Mouse (Mus musculus): ENCODE results near the gene Adamts4. TPM values are rescaled to one million over a fixed set of nuclear protein-coding genes. Genes with fewer than 3 reads are reported as not detected.

Adamts4 gene
- polyA plus RNA-seq, 1 experiment from 2014 or later, result 5.5 TPM

- no peaks in the 10 kb centered on the region for H3K9me3 ChIP-seq (ENCODE audit: control insufficient read depth, low read length)
- H3K27ac ChIP-seq (replicated peaks; ENCODE audit: low read depth, low read length), result no peak overlapping the region
- no peak overlapping the region for H3K4me3 ChIP-seq (ENCODE audit: low read depth, low read length)
- no peaks in the 10 kb centered on the region for H3K27me3 ChIP-seq (ENCODE audit: control insufficient read depth, insufficient read depth, low read length)
- H3K36me3 ChIP-seq (ENCODE audit: control insufficient read depth, insufficient read depth, low read length), result no peaks in the 10 kb centered on the region; the same call in 1 of the 2 replicates
- ATAC-seq (ENCODE audit: insufficient number of reproducible peaks, low FRiP score, low TSS enrichment, low read depth), result no peak
- WGBS, result 89% methylated on average over 18 of the region's 18 CpGs
- peaks cover 7% of the 10 kb centered on the region; the same call in 1 of the 2 replicates for H3K4me1 ChIP-seq (ENCODE audit: control insufficient read depth, insufficient read depth, low read length)
- no peak for DNase-seq (ENCODE audit: low spot score)
- H3K9ac ChIP-seq (ENCODE audit: low read length), result no peak overlapping the region; the same call in 1 of the 2 replicates
- no peak overlapping the region for H3K4me2 ChIP-seq (ENCODE audit: low read depth, severe bottlenecking)
Observed at GRCm38 (mm10) chr1:171216241-171216955, 33.8 kb upstream of the Adamts4 start.

- H3K4me1 ChIP-seq (ENCODE audit: control insufficient read depth, insufficient read depth, low read length), result peaks cover 7% of the 10 kb centered on the region; the same call in 1 of the 2 replicates
- peak overlapping the region; percentile 79; the same call in 1 of the 2 replicates for H3K4me2 ChIP-seq (ENCODE audit: low read depth, severe bottlenecking)
- H3K36me3 ChIP-seq (ENCODE audit: control insufficient read depth, insufficient read depth, low read length), result no peaks in the 10 kb centered on the region; the same call in 1 of the 2 replicates
- DNase-seq (ENCODE audit: low spot score) (peak; percentile 90), ATAC-seq (ENCODE audit: insufficient number of reproducible peaks, low FRiP score, low TSS enrichment, low read depth) (no peak)
- 15% methylated on average over 10 of the region's 10 CpGs for WGBS
- H3K27me3 ChIP-seq (ENCODE audit: control insufficient read depth, insufficient read depth, low read length), result no peaks in the 10 kb centered on the region
- no peaks in the 10 kb centered on the region for H3K9me3 ChIP-seq (ENCODE audit: control insufficient read depth, low read length)
- H3K27ac ChIP-seq (replicated peaks; ENCODE audit: low read depth, low read length), result no peak overlapping the region
- 0 out of 2 replicates have a peak overlapping the region, but pooled peaks have one; percentile 63 for H3K4me3 ChIP-seq (ENCODE audit: low read depth, low read length)
- H3K9ac ChIP-seq (ENCODE audit: low read length), result no peak overlapping the region
Observed at GRCm38 (mm10) chr1:171220871-171221270, 29.4 kb upstream of the Adamts4 start.

DNA sequence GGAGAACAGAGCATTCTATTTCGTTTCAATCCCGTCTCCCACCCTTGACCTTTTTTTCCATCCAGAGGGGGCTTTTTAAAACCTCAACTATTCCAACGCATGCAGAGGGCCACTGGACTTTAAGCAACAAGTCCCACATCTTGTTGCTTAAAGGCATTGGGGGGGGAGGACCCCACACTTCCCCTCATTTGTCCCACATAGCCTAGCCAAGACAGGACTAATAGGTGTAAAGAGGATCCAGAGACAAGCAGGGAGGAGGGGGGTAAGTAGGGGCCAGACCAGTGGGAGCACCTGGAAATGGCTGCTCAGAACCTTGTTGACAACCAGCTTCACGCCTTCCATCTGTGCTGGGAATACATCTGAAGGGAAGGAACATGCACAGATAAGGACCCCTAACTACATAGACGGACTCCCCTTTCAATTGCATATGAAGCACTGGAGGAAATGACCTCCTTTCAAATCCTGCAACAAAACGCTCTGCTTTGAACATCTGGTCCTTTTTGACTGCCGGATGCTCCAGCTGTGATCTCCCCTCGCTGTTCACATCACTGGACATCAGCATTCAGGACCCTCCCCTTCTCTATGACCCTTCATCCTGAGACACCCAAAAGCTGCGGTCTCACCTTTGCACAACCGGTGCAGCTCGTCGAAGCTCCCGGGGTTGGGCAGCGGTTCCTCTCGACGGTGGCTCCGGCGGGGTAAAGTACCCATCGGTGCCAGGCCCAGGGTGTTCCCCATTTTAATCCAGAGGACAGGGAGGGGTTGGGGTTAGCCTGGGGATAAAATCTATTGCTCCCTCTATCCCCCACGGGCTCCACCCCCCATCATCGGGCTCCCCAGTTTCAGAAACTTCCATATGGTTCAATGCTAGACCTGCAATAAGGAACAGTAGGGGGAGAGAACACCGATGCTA is 28.7 kb upstream of the Adamts4 start:
- no peak overlapping the region for H3K27ac ChIP-seq (replicated peaks; ENCODE audit: low read depth, low read length)
- peak overlapping the region; percentile 53 for H3K9ac ChIP-seq (ENCODE audit: low read length)
- H3K9me3 ChIP-seq (ENCODE audit: control insufficient read depth, low read length), result no peaks in the 10 kb centered on the region
- H3K4me1 ChIP-seq (ENCODE audit: control insufficient read depth, insufficient read depth, low read length), result peaks cover 7% of the 10 kb centered on the region; the same call in 1 of the 2 replicates
- H3K4me3 ChIP-seq (ENCODE audit: low read depth, low read length), result peak overlapping the region; percentile 63
- no peaks in the 10 kb centered on the region for H3K27me3 ChIP-seq (ENCODE audit: control insufficient read depth, insufficient read depth, low read length)
- peak overlapping the region; percentile 79 for H3K4me2 ChIP-seq (ENCODE audit: low read depth, severe bottlenecking)
- ATAC-seq (ENCODE audit: insufficient number of reproducible peaks, low FRiP score, low TSS enrichment, low read depth) (peak; percentile 20), DNase-seq (ENCODE audit: low spot score) (peak; percentile 25)
- WGBS, result 9% methylated on average over 22 of the region's 22 CpGs
- H3K36me3 ChIP-seq (ENCODE audit: control insufficient read depth, insufficient read depth, low read length), result no peaks in the 10 kb centered on the region; the same call in 1 of the 2 replicates

GRCm38 (mm10) chr1:171222238-171223155 is 27.7 kb upstream of the Adamts4 start, which contains the start of gene Tomm40l:
TSS of gene Tomm40l (minus strand) at chr1:171222514.
- DNase-seq (ENCODE audit: low spot score) (peak; percentile 90), ATAC-seq (ENCODE audit: insufficient number of reproducible peaks, low FRiP score, low TSS enrichment, low read depth) (peak; percentile 99)
- WGBS, result 2% methylated on average over 28 of the region's 28 CpGs
- no peaks in the 10 kb centered on the region; the same call in 1 of the 2 replicates for H3K36me3 ChIP-seq (ENCODE audit: control insufficient read depth, insufficient read depth, low read length)
- no peak within 1 kb of the TSS for H3K27ac ChIP-seq (replicated peaks; ENCODE audit: low read depth, low read length)
- H3K9ac ChIP-seq (ENCODE audit: low read length), result peak within 1 kb of the TSS; percentile 53
- H3K4me1 ChIP-seq (ENCODE audit: control insufficient read depth, insufficient read depth, low read length), result peaks cover 7% of the 10 kb centered on the region; the same call in 1 of the 2 replicates
- peak within 1 kb of the TSS; percentile 63 for H3K4me3 ChIP-seq (ENCODE audit: low read depth, low read length)
- H3K4me2 ChIP-seq (ENCODE audit: low read depth, severe bottlenecking), result peak within 1 kb of the TSS; percentile 79
- no peaks in the 10 kb centered on the region for H3K27me3 ChIP-seq (ENCODE audit: control insufficient read depth, insufficient read depth, low read length)
- no peaks in the 10 kb centered on the region for H3K9me3 ChIP-seq (ENCODE audit: control insufficient read depth, low read length)

GRCm38 (mm10) chr1:171223168-171223567 is 27.1 kb upstream of the Adamts4 start:
- no peaks in the 10 kb centered on the region for H3K9me3 ChIP-seq (ENCODE audit: control insufficient read depth, low read length)
- peak overlapping the region; percentile 24; the same call in 1 of the 2 replicates for H3K4me2 ChIP-seq (ENCODE audit: low read depth, severe bottlenecking)
- H3K4me3 ChIP-seq (ENCODE audit: low read depth, low read length), result peak overlapping the region; percentile 63
- H3K27ac ChIP-seq (replicated peaks; ENCODE audit: low read depth, low read length), result no peak overlapping the region
- no peaks in the 10 kb centered on the region for H3K27me3 ChIP-seq (ENCODE audit: control insufficient read depth, insufficient read depth, low read length)
- no peaks in the 10 kb centered on the region; the same call in 1 of the 2 replicates for H3K36me3 ChIP-seq (ENCODE audit: control insufficient read depth, insufficient read depth, low read length)
- no peak for ATAC-seq (ENCODE audit: insufficient number of reproducible peaks, low FRiP score, low TSS enrichment, low read depth)
- peaks cover 7% of the 10 kb centered on the region; the same call in 1 of the 2 replicates for H3K4me1 ChIP-seq (ENCODE audit: control insufficient read depth, insufficient read depth, low read length)
- DNase-seq (ENCODE audit: low spot score), result no peak
- H3K9ac ChIP-seq (ENCODE audit: low read length), result no peak overlapping the region
- WGBS, result 85% methylated on average over 6 of the region's 6 CpGs

- Histone ChIP-seq H3K27me3 (ENCODE audit: control insufficient read depth, insufficient read depth, low read length) (no peaks in the 10 kb centered on the region), H3K27ac (replicated peaks; ENCODE audit: low read depth, low read length) (no peak overlapping the region), H3K4me3 (ENCODE audit: low read depth, low read length) (no peak overlapping the region), H3K4me1 (ENCODE audit: control insufficient read depth, insufficient read depth, low read length) (peaks cover 7% of the 10 kb centered on the region; the same call in 1 of the 2 replicates), H3K4me2 (ENCODE audit: low read depth, severe bottlenecking) (no peak overlapping the region), H3K9me3 (ENCODE audit: control insufficient read depth, low read length) (no peaks in the 10 kb centered on the region), H3K9ac (ENCODE audit: low read length) (no peak overlapping the region), H3K36me3 (ENCODE audit: control insufficient read depth, insufficient read depth, low read length) (no peaks in the 10 kb centered on the region; the same call in 1 of the 2 replicates)
- ATAC-seq (ENCODE audit: insufficient number of reproducible peaks, low FRiP score, low TSS enrichment, low read depth) (no peak), DNase-seq (ENCODE audit: low spot score) (no peak)
- WGBS, result 73% methylated on average over 2 of the region's 2 CpGs
Observed at GRCm38 (mm10) chr1:171223796-171224195, 26.4 kb upstream of the Adamts4 start.

GRCm38 (mm10) chr1:171224857-171225256 is 25.4 kb upstream of the Adamts4 start, which contains the start of gene Apoa2:
TSS of gene Apoa2 (plus strand) at chr1:171225054.
- no peak for ATAC-seq (ENCODE audit: insufficient number of reproducible peaks, low FRiP score, low TSS enrichment, low read depth)
- no peak for DNase-seq (ENCODE audit: low spot score)
- no peak within 1 kb of the TSS for H3K9ac ChIP-seq (ENCODE audit: low read length)
- WGBS, result 74% methylated on average over 5 of the region's 5 CpGs
- no peak within 1 kb of the TSS for H3K4me2 ChIP-seq (ENCODE audit: low read depth, severe bottlenecking)
- no peaks in the 10 kb centered on the region for H3K27me3 ChIP-seq (ENCODE audit: control insufficient read depth, insufficient read depth, low read length)
- no peak within 1 kb of the TSS for H3K4me3 ChIP-seq (ENCODE audit: low read depth, low read length)
- no peaks in the 10 kb centered on the region for H3K36me3 ChIP-seq (ENCODE audit: control insufficient read depth, insufficient read depth, low read length)
- no peaks in the 10 kb centered on the region for H3K9me3 ChIP-seq (ENCODE audit: control insufficient read depth, low read length)
- H3K4me1 ChIP-seq (ENCODE audit: control insufficient read depth, insufficient read depth, low read length), result peaks cover 9% of the 10 kb centered on the region
- H3K27ac ChIP-seq (replicated peaks; ENCODE audit: low read depth, low read length), result no peak within 1 kb of the TSS
